Mouse (Mus musculus) forebrain, embryonic 16.5 days (tissue): ENCODE results near the gene Zbtb8os. TPM values are rescaled to one million over a fixed set of nuclear protein-coding genes. Genes with fewer than 3 reads are reported as not detected.

Experiments
- ATAC-seq: fragments of 200-750 bp; cut with Nextera tagmentation; 2 replicates; pipeline ENCODE4 v1.8.0; 2017; ENCODE audit warnings: mild to moderate bottlenecking, moderate library complexity
- H3K27ac ChIP-seq: fragments of 300-500 bp; sonication (generic); 2 replicates; pipeline ENCODE4 v1.5.1; 2014; ENCODE audit warnings: low read length, control low read depth
- H3K27me3 ChIP-seq: fragments of 300-500 bp; sonication (generic); replicated peaks from 2 replicates; pipeline ENCODE4 v1.6.1; 2014; ENCODE audit warnings: low read length; ENCODE audit not compliant: control insufficient read depth, insufficient read depth
- H3K36me3 ChIP-seq: fragments of 300-500 bp; sonication (generic); 2 replicates; pipeline ENCODE4 v1.6.1; 2014; ENCODE audit not compliant: control insufficient read depth, insufficient read depth
- H3K4me1 ChIP-seq: fragments of 300-500 bp; sonication (generic); replicated peaks from 2 replicates; pipeline ENCODE4 v1.6.1; 2014; ENCODE audit warnings: low read length; ENCODE audit not compliant: control insufficient read depth, insufficient read depth
- H3K4me2 ChIP-seq: fragments of 300-500 bp; sonication (generic); 2 replicates; pipeline ENCODE4 v1.6.1; 2014; ENCODE audit warnings: mild to moderate bottlenecking, low read length, control low read depth
- H3K4me3 ChIP-seq: fragments of 300-500 bp; sonication (generic); replicated peaks from 2 replicates; pipeline ENCODE4 v1.5.1; 2014; ENCODE audit warnings: mild to moderate bottlenecking, low read length, control low read depth
- H3K9ac ChIP-seq: fragments of 300-500 bp; sonication (generic); replicated peaks from 2 replicates; pipeline ENCODE4 v1.6.1; 2014; ENCODE audit warnings: low read depth, low read length, control low read depth
- H3K9me3 ChIP-seq: fragments of 300-500 bp; sonication (generic); 2 replicates; pipeline ENCODE4 v1.6.1; 2016; ENCODE audit warnings: low read length; ENCODE audit not compliant: control insufficient read depth
- WGBS: fragments of 180-500 bp; shearing (Covaris S2); extraction: QIAGEN DNeasy Blood & Tissue Kit; methylation state at CpG from one replicate; pipeline ENCODE4 v1.1.7; 2014; 5-methylcytosine and 5-hydroxymethylcytosine counted together
- polyA plus RNA-seq: library from polyadenylated mRNA; unstranded; fragments of >200 nt; fragmentation: Nextera tagmentation; extraction: Ambion mirVana; gene quantifications from 2 replicates; pipeline ENCODE4 v1.2.1, GENCODE M21; 2015

The Zbtb8os gene
- polyA plus RNA-seq, 1 experiment from 2014 or later: 26.0 TPM

DNA sequence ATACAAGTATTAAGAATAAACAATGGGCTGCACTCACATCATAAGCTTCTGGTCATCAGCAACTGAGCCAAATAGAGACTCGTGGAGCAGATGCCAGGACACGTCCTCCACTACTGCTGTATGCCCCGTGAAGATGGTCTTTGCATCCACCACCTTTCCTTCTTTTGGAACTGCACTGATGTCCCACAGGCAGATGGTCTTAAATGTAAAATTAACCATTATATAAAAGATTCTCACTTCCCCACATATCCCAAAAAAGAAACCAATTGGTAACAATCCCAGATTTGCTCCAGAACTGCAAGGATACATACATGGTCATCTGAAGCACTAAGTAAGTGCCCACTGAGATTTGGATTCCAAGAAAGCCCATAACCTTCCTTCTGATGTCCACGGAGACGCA is 13.5 kb upstream of the Zbtb8os start:
- H3K4me2 ChIP-seq: no peak overlapping the region
- H3K9ac ChIP-seq: no peak overlapping the region
- no peaks in the 10 kb centered on the region for H3K4me1 ChIP-seq
- ATAC-seq: no peak
- H3K27ac ChIP-seq: no peak overlapping the region
- peaks cover 33% of the 10 kb centered on the region for H3K36me3 ChIP-seq
- no peak overlapping the region for H3K4me3 ChIP-seq
- H3K9me3 ChIP-seq: no peaks in the 10 kb centered on the region
- no peaks in the 10 kb centered on the region for H3K27me3 ChIP-seq
- WGBS: 94% methylated on average over 5 of the region's 5 CpGs

DNA sequence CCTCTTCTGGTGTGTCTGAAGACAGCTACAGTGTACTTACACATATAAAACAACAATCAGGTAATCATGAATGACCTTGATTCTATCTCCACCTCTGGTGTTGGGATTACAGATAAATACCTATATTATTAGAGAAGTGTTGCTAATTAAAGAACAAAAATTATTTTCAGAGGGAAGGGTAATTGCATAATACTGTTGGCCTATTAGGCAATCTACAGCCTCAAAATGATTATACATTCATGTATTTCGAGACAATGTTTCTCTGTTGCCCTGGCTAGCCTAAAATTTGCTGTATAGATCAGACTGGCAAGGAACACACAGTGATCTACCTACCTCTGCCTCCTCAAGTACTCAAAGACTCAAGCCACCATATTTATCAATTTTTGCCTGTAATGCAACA is 12.0 kb upstream of the Zbtb8os start:
- 100% methylated on average over 1 of the region's 1 CpGs for WGBS
- Histone ChIP-seq H3K9ac (no peak overlapping the region), H3K27ac (no peak overlapping the region), H3K4me2 (no peak overlapping the region), H3K36me3 (peaks cover 30% of the 10 kb centered on the region), H3K4me3 (no peak overlapping the region), H3K4me1 (no peaks in the 10 kb centered on the region), H3K27me3 (no peaks in the 10 kb centered on the region), H3K9me3 (no peaks in the 10 kb centered on the region)
- no peak for ATAC-seq

DNA sequence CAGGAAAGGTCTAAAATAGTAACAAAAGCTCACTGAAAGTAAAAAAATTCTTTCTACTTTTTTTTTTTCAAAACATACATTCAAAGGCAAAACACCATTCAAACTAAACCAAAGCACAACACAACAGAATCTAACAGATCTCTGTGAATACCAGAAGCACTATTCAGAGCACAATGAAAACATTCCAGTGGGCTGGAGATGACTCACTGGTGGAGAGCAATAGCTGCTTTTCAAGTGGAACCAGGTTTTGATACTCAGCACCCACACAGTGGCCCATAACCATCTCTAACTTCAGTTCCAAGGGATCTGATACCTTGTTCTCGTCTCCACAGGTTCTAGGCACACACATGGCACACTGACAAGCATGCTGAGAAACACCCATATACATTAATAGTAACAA is 10.7 kb upstream of the Zbtb8os start:
- Histone ChIP-seq H3K36me3 (peaks cover 28% of the 10 kb centered on the region), H3K9me3 (no peaks in the 10 kb centered on the region), H3K4me1 (no peaks in the 10 kb centered on the region), H3K4me3 (no peak overlapping the region), H3K4me2 (no peak overlapping the region), H3K27ac (no peak overlapping the region), H3K27me3 (no peaks in the 10 kb centered on the region), H3K9ac (no peak overlapping the region)
- 69% methylated on average over 1 of the region's 1 CpGs for WGBS
- ATAC-seq: no peak

DNA sequence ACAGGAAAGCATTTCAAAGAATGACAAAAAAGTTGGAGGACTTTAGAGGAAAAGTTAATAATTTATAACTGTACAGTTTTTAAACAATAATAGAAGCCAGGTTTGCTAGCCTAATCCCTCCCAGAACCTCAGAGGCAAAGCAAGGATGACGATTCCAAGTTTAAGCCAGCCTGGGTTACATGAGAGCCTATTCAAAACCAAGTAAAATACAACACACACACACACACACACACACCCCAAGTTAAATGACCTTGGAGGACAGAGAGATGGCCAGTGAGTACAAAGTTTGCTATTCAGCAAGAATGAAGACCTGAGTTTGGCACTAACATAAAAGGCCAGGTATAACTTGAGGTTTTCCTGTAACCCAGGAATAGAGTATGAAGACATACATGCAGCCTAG is 9.3 kb upstream of the Zbtb8os start:
- Histone ChIP-seq H3K4me3 (no peak overlapping the region), H3K27ac (no peak overlapping the region), H3K4me1 (peaks cover 1% of the 10 kb centered on the region; the same call in 1 of the 2 replicates), H3K27me3 (no peaks in the 10 kb centered on the region), H3K9ac (no peak overlapping the region), H3K4me2 (no peak overlapping the region), H3K9me3 (no peaks in the 10 kb centered on the region), H3K36me3 (peaks cover 23% of the 10 kb centered on the region)
- 76% methylated on average over 1 of the region's 1 CpGs for WGBS
- no peak for ATAC-seq

DNA sequence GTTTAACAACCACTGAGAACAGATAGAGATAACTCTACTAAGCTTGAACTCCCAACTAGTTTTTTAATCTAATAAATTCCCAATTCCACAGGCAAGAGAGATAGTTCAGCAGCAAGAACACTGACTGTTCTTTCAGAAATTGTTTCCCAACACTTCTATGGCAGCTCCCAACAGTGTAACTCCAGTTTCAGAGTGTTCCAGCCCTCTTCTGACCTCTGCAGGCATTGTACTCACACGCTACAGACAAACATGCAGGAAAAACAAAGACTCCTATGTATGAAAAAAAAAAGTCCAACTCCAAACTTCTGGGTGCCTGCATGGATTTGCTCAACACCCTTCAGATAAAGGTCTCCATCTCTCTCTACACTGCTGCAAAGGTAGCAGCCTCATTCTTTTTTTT is 2.6 kb upstream of the Zbtb8os start:
- no peaks in the 10 kb centered on the region for H3K9me3 ChIP-seq
- no peak for ATAC-seq
- H3K9ac ChIP-seq: no peak overlapping the region
- peaks cover 31% of the 10 kb centered on the region for H3K4me1 ChIP-seq
- H3K4me2 ChIP-seq: peak overlapping the region; percentile 76
- peaks cover 8% of the 10 kb centered on the region for H3K36me3 ChIP-seq
- H3K27me3 ChIP-seq: no peaks in the 10 kb centered on the region
- no peak overlapping the region for H3K27ac ChIP-seq
- H3K4me3 ChIP-seq: no peak overlapping the region; the same call in 1 of the 2 replicates
- 19% methylated on average over 1 of the region's 1 CpGs for WGBS

DNA sequence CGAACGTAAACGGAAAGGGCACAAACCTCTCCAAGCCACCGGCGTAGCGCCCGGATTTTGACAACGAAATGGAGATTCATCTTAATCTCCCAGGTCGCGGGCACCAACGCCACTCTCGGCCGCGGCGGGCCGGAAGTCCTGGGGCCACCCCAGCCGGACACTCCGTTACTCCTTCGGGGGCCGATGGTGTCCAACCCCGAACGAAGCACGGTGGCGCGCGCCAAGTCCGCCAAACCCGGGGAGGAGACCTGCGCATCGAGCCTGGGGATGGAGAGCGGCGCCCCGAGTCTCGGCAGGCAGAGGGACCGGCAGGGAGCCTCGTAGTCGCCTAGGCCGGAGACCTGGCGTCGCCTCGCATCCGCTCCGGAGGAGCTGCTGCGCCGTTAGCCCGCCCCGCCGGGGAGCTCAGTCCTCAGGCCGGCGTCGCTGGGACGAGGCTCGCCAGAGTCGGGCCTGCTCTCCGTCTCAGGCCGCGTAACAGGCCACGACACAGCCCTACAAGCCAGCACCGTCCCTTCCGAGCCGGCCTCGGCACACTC is 749 bp upstream of the Zbtb8os start:
- H3K4me3 ChIP-seq: peak overlapping the region; percentile 82
- WGBS: under 1% methylated on average over 57 of the region's 62 CpGs
- no peaks in the 10 kb centered on the region for H3K36me3 ChIP-seq

DNA sequence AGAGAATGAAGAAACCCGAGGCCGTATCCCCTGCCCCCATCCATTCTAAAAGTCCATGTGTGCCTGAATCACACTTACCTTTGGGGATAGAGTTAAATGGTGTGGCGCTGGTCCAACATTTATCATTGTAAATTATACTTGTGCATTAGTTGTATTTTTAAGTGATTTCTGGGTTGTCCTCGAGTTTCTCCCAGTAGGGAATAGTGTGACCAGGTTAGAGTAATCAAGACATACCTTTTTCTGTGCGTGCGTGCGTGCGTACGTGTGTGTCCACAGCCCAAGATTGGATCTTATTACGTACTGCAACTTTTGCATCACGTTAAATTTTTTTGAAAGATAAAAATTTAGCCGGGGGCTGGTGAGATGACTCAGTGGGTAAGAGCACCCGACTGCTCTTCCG is 796 bp downstream of the Zbtb8os start:
- no peaks in the 10 kb centered on the region for H3K9me3 ChIP-seq
- peak overlapping the region; percentile 51 for H3K4me3 ChIP-seq
- H3K36me3 ChIP-seq: no peaks in the 10 kb centered on the region
- H3K27me3 ChIP-seq: no peaks in the 10 kb centered on the region
- peaks cover 29% of the 10 kb centered on the region for H3K4me1 ChIP-seq
- H3K9ac ChIP-seq: peak overlapping the region; percentile 61
- peak overlapping the region; percentile 98 for H3K27ac ChIP-seq
- H3K4me2 ChIP-seq: peak overlapping the region; percentile 60
- WGBS: 55% methylated on average over 14 of the region's 14 CpGs
- no peak for ATAC-seq

More for the DNA sequence above, 749 bp upstream of the Zbtb8os start:
- Histone ChIP-seq H3K27ac (peak overlapping the region; percentile 92), H3K4me2 (peak overlapping the region; percentile 76), H3K4me1 (peaks cover 31% of the 10 kb centered on the region), H3K9me3 (no peaks in the 10 kb centered on the region), H3K27me3 (no peaks in the 10 kb centered on the region), H3K9ac (peak overlapping the region; percentile 88)
- no peak for ATAC-seq

DNA sequence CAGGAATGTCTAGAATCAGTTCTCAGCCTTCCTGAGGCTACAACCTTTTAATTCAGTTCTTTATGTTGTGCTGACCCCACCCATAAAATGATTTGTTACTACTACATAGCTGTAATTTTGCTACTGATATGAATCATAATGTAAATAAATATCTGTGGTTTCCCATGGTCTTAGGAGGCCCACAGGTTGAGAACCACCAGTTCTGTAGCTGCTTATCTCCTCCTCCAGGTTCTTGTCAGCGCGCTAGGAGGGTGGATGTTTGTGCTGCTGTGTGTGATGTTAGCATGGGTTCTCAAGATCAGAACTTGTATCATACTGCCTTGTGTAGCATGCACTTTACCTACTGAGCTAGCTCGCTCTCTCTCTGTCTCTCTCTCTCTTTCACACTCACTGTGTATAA is 4.2 kb downstream of the Zbtb8os start:
- Histone ChIP-seq H3K9ac (no peak overlapping the region), H3K4me1 (peaks cover 3% of the 10 kb centered on the region), H3K4me2 (no peak overlapping the region), H3K4me3 (no peak overlapping the region), H3K9me3 (no peaks in the 10 kb centered on the region), H3K36me3 (peaks cover 14% of the 10 kb centered on the region), H3K27me3 (no peaks in the 10 kb centered on the region), H3K27ac (no peak overlapping the region)
- no peak for ATAC-seq
- 98% methylated on average over 3 of the region's 3 CpGs for WGBS

DNA sequence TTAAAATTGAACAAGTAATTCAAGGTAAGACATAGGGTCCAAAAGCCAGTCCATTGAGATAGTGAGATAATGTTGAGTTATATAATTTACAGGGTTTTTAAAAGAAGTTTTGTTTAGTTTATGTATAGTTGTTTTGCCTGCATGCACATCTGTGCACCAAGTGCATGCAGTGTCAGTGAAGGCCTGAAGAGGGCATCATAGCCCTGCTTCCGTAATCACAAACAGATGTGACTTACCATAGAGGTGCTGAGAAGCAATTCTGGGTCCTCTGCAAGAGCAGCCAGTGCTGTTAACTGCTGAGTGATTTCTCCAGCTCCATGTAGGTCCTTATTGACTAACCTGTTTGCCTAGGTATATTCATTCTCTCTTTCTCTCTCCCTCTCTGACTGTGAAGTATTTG is 6.4 kb downstream of the Zbtb8os start:
- Histone ChIP-seq H3K36me3 (peaks cover 14% of the 10 kb centered on the region), H3K4me3 (no peak overlapping the region), H3K9ac (no peak overlapping the region), H3K4me2 (no peak overlapping the region), H3K27me3 (no peaks in the 10 kb centered on the region), H3K27ac (no peak overlapping the region), H3K4me1 (no peaks in the 10 kb centered on the region), H3K9me3 (no peaks in the 10 kb centered on the region)
- WGBS: 87% methylated on average over 1 of the region's 1 CpGs
- no peak for ATAC-seq

DNA sequence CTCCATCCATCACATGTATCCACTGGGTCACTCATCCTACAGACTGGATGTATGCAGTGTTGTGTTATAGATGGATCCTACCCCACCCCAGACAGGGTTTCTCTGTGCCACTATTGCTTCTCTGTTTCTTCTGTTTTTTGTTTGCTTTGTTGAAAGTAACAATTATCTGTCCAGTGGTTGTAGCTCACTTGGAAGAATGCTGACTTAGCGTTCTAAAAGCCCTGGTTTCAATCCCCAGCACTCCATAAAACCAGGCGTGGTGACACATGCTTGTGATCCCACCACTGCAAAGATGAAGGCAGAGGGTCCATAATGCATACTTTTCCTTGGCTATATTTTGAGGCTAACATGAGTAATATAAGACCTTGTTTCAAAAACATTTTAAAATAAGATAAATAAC is 7.2 kb downstream of the Zbtb8os start:
- Histone ChIP-seq H3K27me3 (no peaks in the 10 kb centered on the region), H3K27ac (no peak overlapping the region), H3K9ac (no peak overlapping the region), H3K4me1 (no peaks in the 10 kb centered on the region), H3K4me2 (no peak overlapping the region), H3K36me3 (peaks cover 14% of the 10 kb centered on the region), H3K9me3 (no peaks in the 10 kb centered on the region), H3K4me3 (no peak overlapping the region)
- no peak for ATAC-seq
- 86% methylated on average over 2 of the region's 2 CpGs for WGBS
